ENCODE assay signal across 26 mouse cellular contexts in the genomic region with DNA sequence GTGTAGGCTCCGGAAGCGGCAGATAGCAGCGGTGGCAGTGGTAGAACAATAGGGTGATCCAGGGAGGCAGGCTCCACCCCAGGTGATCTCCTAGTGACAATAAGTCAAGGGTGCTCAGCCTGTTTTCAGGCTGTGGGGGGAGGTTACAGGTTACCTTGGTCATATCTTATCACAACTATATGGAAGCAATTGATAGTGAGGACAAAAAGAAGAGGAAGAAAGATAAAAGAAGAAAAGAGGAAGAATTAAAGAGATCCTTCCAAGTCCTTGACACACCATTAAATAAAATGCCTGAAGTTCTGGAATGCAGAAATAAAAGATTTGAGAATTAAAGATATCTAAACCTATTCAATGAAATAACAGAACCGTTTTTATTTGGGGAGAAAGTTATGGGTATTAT. TPM values are rescaled to one million over a fixed set of nuclear protein-coding genes. Genes with fewer than 3 reads are reported as not detected.
DNase-seq lines count a peak whose midpoint lies in the region; ATAC-seq and TF ChIP-seq lines count a peak whose summit lies in the region.
"Had no signal": no experiment of that assay in that cellular context is flagged by ENCODE, and none has a peak within 500 bp of the region (broad histone marks: within the 10 kb centered on the region; RNA-seq: fewer than 3 reads in every experiment).

No protein-coding gene starts in this region.

- peak; percentile 77 for DNase-seq in heart, adult 11 months
- DNase-seq in heart, adult 18-20 months, result no peak
- DNase-seq in G1E (ENCODE audit: low spot score), result no peak
- DNase-seq in MEL (ENCODE audit: low read depth, low spot score), result no peak
- no peak for DNase-seq in gastrocnemius, adult 8-10 months (ENCODE audit: low spot score in 2 of 2)
- DNase-seq: adrenal gland, adult 2 months; adrenal gland, adult 8-10 months; adrenal gland, postnatal 10 days; adrenal gland, postnatal 14 days; adrenal gland, postnatal 25 days; adrenal gland, postnatal 36 days; B cell, adult 2 months; cerebellum, adult 11 months; cerebellum, adult 11-12 months; cerebellum, adult 18-20 months; cerebellum, adult 2 months; cerebellum, adult 8-10 months had no signal

- no peak for TF ChIP-seq RAD21 in MEL (IDR thresholded peaks at IDR 0.05; ENCODE audit: low read depth, low read length)

- H3K9me3 ChIP-seq in G1E (replicated peaks) (no peaks in the 10 kb centered on the region), MEL (replicated peaks; ENCODE audit: insufficient read depth, low read length) (no peaks in the 10 kb centered on the region)

- TF ChIP-seq POLR2A in MEL (IDR thresholded peaks at IDR 0.05; ENCODE audit: control insufficient read depth in 1 of 2, insufficient read depth in 1 of 2, low read depth in 1 of 2, low read length in 2 of 2, poor library complexity in 1 of 2), result no peak

- H3K9ac ChIP-seq in MEL (ENCODE audit: control insufficient read depth, low read depth, low read length, poor library complexity, severe bottlenecking), result no peak overlapping the region

- ATAC-seq in G1E (ENCODE audit: extremely low read depth, insufficient number of reproducible peaks, low FRiP score, poor library complexity, severe bottlenecking), result peak; percentile 45
- no peak for ATAC-seq in megakaryocyte progenitor cell, adult 5-6 weeks (replicated peaks; ENCODE audit: poor library complexity)
- ATAC-seq: activated CD4-positive, CD25-positive, alpha-beta regulatory T cell, adult 4 months; CD4-positive, CD25-positive, alpha-beta regulatory T cell, adult 4 months; Patski had no signal

- H3K4me3 ChIP-seq in G1E (ENCODE audit: low read depth, low read length), result no peak overlapping the region
- H3K4me3 ChIP-seq in MEL (ENCODE audit: control insufficient read depth in 1 of 2, insufficient read depth in 1 of 2, low read depth in 2 of 2, low read length in 2 of 2), result peak overlapping the region; percentile 50 to 55; a peak in 3 of 4 replicates

- peak; percentile 93 to 95 for TF ChIP-seq EP300 in MEL (IDR thresholded peaks at IDR 0.05; ENCODE audit: low read depth in 1 of 2, low read length in 2 of 2)

- H3K27me3 ChIP-seq in G1E (ENCODE audit: insufficient read depth, low read length) (no peaks in the 10 kb centered on the region), MEL (ENCODE audit: control insufficient read depth in 1 of 2, insufficient read depth in 2 of 2, low read length in 2 of 2) (no peaks in the 10 kb centered on the region)
- H3K27me3 ChIP-seq: CH12.LX, Patski had no signal

- TF ChIP-seq CTCF in G1E (IDR thresholded peaks at IDR 0.05; ENCODE audit: low read depth, low read length), result no peak
- no peak for TF ChIP-seq CTCF in MEL (IDR thresholded peaks at IDR 0.05 in 2 of 3, conservative IDR thresholded peaks at IDR 0.05 in 1 of 3; ENCODE audit: control insufficient read depth in 1 of 3, insufficient read depth in 1 of 3, low read depth in 2 of 3, low read length in 3 of 3, poor library complexity in 1 of 3, severe bottlenecking in 1 of 3)

- H3K79me2 ChIP-seq in MEL (ENCODE audit: control insufficient read depth, insufficient read depth, low read length, poor library complexity), result no peaks in the 10 kb centered on the region

- peaks cover 12% of the 10 kb centered on the region for H3K4me1 ChIP-seq in G1E (ENCODE audit: insufficient read depth, low read depth, low read length)
- peaks cover 11 to 27% of the 10 kb centered on the region in 2 experiments for H3K4me1 ChIP-seq in MEL (ENCODE audit: control insufficient read depth in 1 of 2, insufficient read depth in 2 of 2, low read length in 2 of 2)

- H3K27ac ChIP-seq in MEL (ENCODE audit: control insufficient read depth, low read depth, low read length), result peak overlapping the region; percentile 63

- no peaks in the 10 kb centered on the region for H3K36me3 ChIP-seq in G1E (replicated peaks)
- peaks cover 0 to 24% of the 10 kb centered on the region in 2 experiments; a peak in 2 of 4 replicates for H3K36me3 ChIP-seq in MEL (ENCODE audit: control insufficient read depth in 1 of 2, insufficient read depth in 2 of 2, low read length in 2 of 2)

TF ChIP-seq in MEL, 35 proteins besides CTCF, POLR2A, EP300 and RAD21:
- no peak for TF ChIP-seq E2F4 (IDR thresholded peaks at IDR 0.05; ENCODE audit: borderline replicate concordance, low read depth, low read length)
- peak; percentile 50; the same call in 1 of the 2 replicates for TF ChIP-seq BHLHE40 (IDR thresholded peaks at IDR 0.05; ENCODE audit: borderline replicate concordance, low read depth, low read length)
- no peak for TF ChIP-seq CHD1 (IDR thresholded peaks at IDR 0.05; ENCODE audit: low read depth, low read length)
- TF ChIP-seq ZC3H11A (IDR thresholded peaks at IDR 0.05; ENCODE audit: low read depth, low read length), result peak; percentile 21; the same call in 1 of the 2 replicates
- TF ChIP-seq MAZ (IDR thresholded peaks at IDR 0.05; ENCODE audit: low read depth, low read length), result no peak
- TF ChIP-seq USF2 (IDR thresholded peaks at IDR 0.05; ENCODE audit: borderline replicate concordance in 1 of 2, insufficient read depth in 1 of 2, low read depth in 1 of 2, low read length in 2 of 2), result no peak
- no peak for TF ChIP-seq POLR2AphosphoS2 (IDR thresholded peaks at IDR 0.05; ENCODE audit: low read length)
- no peak for TF ChIP-seq TAL1 (IDR thresholded peaks at IDR 0.05; ENCODE audit: low read length)
- 0 out of 2 replicates have a peak, but pooled peaks have one; percentile 55 for TF ChIP-seq SIN3A (IDR thresholded peaks at IDR 0.05; ENCODE audit: low read length)
- no peak for TF ChIP-seq NRF1 (IDR thresholded peaks at IDR 0.05; ENCODE audit: insufficient read depth, low read depth, low read length, poor library complexity, severe bottlenecking)
- TF ChIP-seq MEF2A (IDR thresholded peaks at IDR 0.05; ENCODE audit: extremely low read depth, insufficient replicate concordance, low read depth, low read length, poor library complexity, severe bottlenecking), result no peak
- TF ChIP-seq ELF1 (IDR thresholded peaks at IDR 0.05; ENCODE audit: low read depth, low read length), result peak; percentile 20; the same call in 1 of the 2 replicates
- TF ChIP-seq POLR2AphosphoS5 (IDR thresholded peaks at IDR 0.05; ENCODE audit: borderline replicate concordance, low read depth, low read length), result no peak
- TF ChIP-seq UBTF (IDR thresholded peaks at IDR 0.05; ENCODE audit: borderline replicate concordance, insufficient read depth, low read depth, low read length), result no peak
- no peak for TF ChIP-seq NELFE (IDR thresholded peaks at IDR 0.05; ENCODE audit: low read depth, low read length)
- no peak for TF ChIP-seq HCFC1 (IDR thresholded peaks at IDR 0.05; ENCODE audit: low read depth, low read length)
- TF ChIP-seq ZMIZ1 (IDR thresholded peaks at IDR 0.05; ENCODE audit: low read depth, low read length), result no peak
- peak; percentile 77 for TF ChIP-seq RCOR1 (IDR thresholded peaks at IDR 0.05; ENCODE audit: low read depth, low read length)
- no peak for TF ChIP-seq ZKSCAN1 (IDR thresholded peaks at IDR 0.05; ENCODE audit: low read depth, low read length)
- TF ChIP-seq GABPA (IDR thresholded peaks at IDR 0.05; ENCODE audit: low read depth, low read length), result no peak
- no peak for TF ChIP-seq USF1 (IDR thresholded peaks at IDR 0.05; ENCODE audit: low read depth, low read length)
- TF ChIP-seq TCF12 (IDR thresholded peaks at IDR 0.05; ENCODE audit: low read depth, low read length), result peak; percentile 94
- no peak for TF ChIP-seq MXI1 (IDR thresholded peaks at IDR 0.05; ENCODE audit: low read depth, low read length)
- peak; percentile 96 for TF ChIP-seq GATA1 (IDR thresholded peaks at IDR 0.05; ENCODE audit: low read depth, low read length)
- no peak for TF ChIP-seq SMC3 (IDR thresholded peaks at IDR 0.05; ENCODE audit: low read depth, low read length)
- TF ChIP-seq CHD2 (IDR thresholded peaks at IDR 0.05; ENCODE audit: low read length), result no peak
- 0 out of 2 replicates have a peak, but pooled peaks have one; percentile 44 for TF ChIP-seq MAFK (IDR thresholded peaks at IDR 0.05; ENCODE audit: borderline replicate concordance, low read depth, low read length)
- TF ChIP-seq MYC (IDR thresholded peaks at IDR 0.05; ENCODE audit: low read depth, low read length), result no peak
- TF ChIP-seq TBP (IDR thresholded peaks at IDR 0.05; ENCODE audit: low read depth, low read length), result no peak
- TF ChIP-seq MAX (IDR thresholded peaks at IDR 0.05; ENCODE audit: low read length), result no peak
- TF ChIP-seq ZNF384 (IDR thresholded peaks at IDR 0.05; ENCODE audit: low read depth, low read length), result no peak
- TF ChIP-seq ETS1 (IDR thresholded peaks at IDR 0.05; ENCODE audit: low read depth, low read length), result peak; percentile 84
- no peak for TF ChIP-seq MYB (IDR thresholded peaks at IDR 0.05; ENCODE audit: low read depth, low read length)
- TF ChIP-seq KAT2A (conservative IDR thresholded peaks at IDR 0.05; ENCODE audit: low read depth, low read length), result no peak
- no peak for TF ChIP-seq JUND (IDR thresholded peaks at IDR 0.05; ENCODE audit: low read depth, low read length)

RNA-seq across cellular contexts. Expression of a gene that starts 17.6 kb away (rescaled TPM):
- total RNA-seq in heart, adult 18-20 months (2021), result not detected
- total RNA-seq in G1E (2014; fragmentation: Nextera tagmentation) (not detected in 2 replicates), G1E (2017) (0.22 TPM in 1 of 2 replicates, not detected in the other), MEL (2012; rRNA removed) (not detected in 2 replicates)
- polyA plus RNA-seq in G1E (2012) (not detected in 2 replicates), MEL (2012; ENCODE audit: insufficient read depth in 1 of 2, insufficient read length in 2 of 2, low read depth in 1 of 2, low replicate concordance in 2 of 2, missing spikeins in 1 of 2) (under 1 TPM in 1 of 2 experiments, not detected in 1; 0.19 TPM)
- total RNA-seq in megakaryocyte progenitor cell, adult 5-6 weeks (2015), result not detected in 2 replicates
- not detected in 2 replicates for total RNA-seq in megakaryocyte progenitor cell, adult 5-6 weeks (2017)
- total RNA-seq in gastrocnemius, adult 8-10 months (2022), result not detected
- total RNA-seq: adrenal gland, adult 18-20 months; adrenal gland, adult 2 months; adrenal gland, adult 8-10 months; adrenal gland, postnatal 10 days; adrenal gland, postnatal 14 days; adrenal gland, postnatal 25 days; adrenal gland, postnatal 36 days; adrenal gland, postnatal 4 days; CH12.LX; ES-E14 had no signal
- polyA plus RNA-seq: activated CD4-positive, CD25-positive, alpha-beta regulatory T cell, adult 4 months; adrenal gland, adult 2 months; brain, embryonic 14.5 days; CD4-positive, CD25-positive, alpha-beta regulatory T cell, adult 4 months; cerebellum, adult 2 months; Patski had no signal

RNA-seq across cellular contexts. Expression of a gene that starts 51.4 kb away (rescaled TPM):
- total RNA-seq in heart, adult 18-20 months (2021), result 10 to 100 TPM; 24.2 to 28.6 TPM
- total RNA-seq in G1E (2014; fragmentation: Nextera tagmentation) (2.5 and 6.2 TPM in 2 replicates), G1E (2017) (2.5 and 2.6 TPM in 2 replicates), MEL (2012; rRNA removed) (0.16 and 0.19 TPM in 2 replicates)
- polyA plus RNA-seq in G1E (2012) (0.07 TPM in 1 of 2 replicates, not detected in the other), MEL (2012; ENCODE audit: insufficient read depth in 1 of 2, insufficient read length in 2 of 2, low read depth in 1 of 2, low replicate concordance in 2 of 2, missing spikeins in 1 of 2) (under 1 TPM in 1 of 2 experiments, not detected in 1; 0.11 TPM)
- 0.30 TPM in 1 of 2 replicates, not detected in the other for total RNA-seq in megakaryocyte progenitor cell, adult 5-6 weeks (2015)
- total RNA-seq in megakaryocyte progenitor cell, adult 5-6 weeks (2017), result not detected in 2 replicates
- total RNA-seq in gastrocnemius, adult 8-10 months (2022), result 1 to 10 TPM in 3 of 4 experiments, under 1 TPM in 1; 0.97 to 1.7 (median 1.4) TPM
- polyA plus RNA-seq: activated CD4-positive, CD25-positive, alpha-beta regulatory T cell, adult 4 months; CD4-positive, CD25-positive, alpha-beta regulatory T cell, adult 4 months had no signal
